Mouse (Mus musculus): Measurements from ENCODE around the gene Kit.

- TF ChIP-seq CTCF (IDR thresholded peaks at IDR 0.05; ENCODE audit: borderline replicate concordance, insufficient read depth, low read length) (no peak), POLR2A (IDR thresholded peaks at IDR 0.05; ENCODE audit: low read depth, low read length) (no peak)
Measured at GRCm38 (mm10) chr5:75676024-75676423, 101.3 kb downstream of the Kit start.

All from embryonic fibroblast, embryonic 13.5 days (primary cell).